Mouse (Mus musculus) kidney, embryonic 14.5 days (tissue): ENCODE data around the gene Dad1. TPM values are rescaled to one million over a fixed set of nuclear protein-coding genes. Genes with fewer than 3 reads are reported as not detected.

ENCODE experiments used
- ATAC-seq: fragments of 200-750 bp; cut with Nextera tagmentation; 2 replicates; pipeline ENCODE4 v1.8.0; 2017; ENCODE audit warnings: moderate number of reproducible peaks, mild to moderate bottlenecking, moderate TSS enrichment, moderate library complexity; ENCODE audit not compliant: low FRiP score, low TSS enrichment
- H3K27ac ChIP-seq: fragments of 300-500 bp; sonication (generic); 2 replicates; pipeline ENCODE4 v1.5.1; 2014; ENCODE audit warnings: low read depth, mild to moderate bottlenecking, low read length, moderate library complexity, mixed read lengths
- H3K27me3 ChIP-seq: fragments of 300-500 bp; sonication (generic); 2 replicates; pipeline ENCODE4 v1.6.1; 2014; ENCODE audit warnings: mild to moderate bottlenecking, low read length; ENCODE audit not compliant: control insufficient read depth, insufficient read depth
- H3K36me3 ChIP-seq: fragments of 300-500 bp; sonication (generic); 2 replicates; pipeline ENCODE4 v1.6.1; 2014; ENCODE audit warnings: low read length, mixed read lengths; ENCODE audit not compliant: control insufficient read depth, insufficient read depth
- H3K4me1 ChIP-seq: fragments of 300-500 bp; sonication (generic); 2 replicates; pipeline ENCODE4 v1.6.1; 2014; ENCODE audit warnings: low read length, mixed read lengths; ENCODE audit not compliant: control insufficient read depth, insufficient read depth
- H3K4me2 ChIP-seq: fragments of 300-500 bp; sonication (generic); replicated peaks from 2 replicates; pipeline ENCODE4 v1.6.1; 2014; ENCODE audit warnings: low read depth, mild to moderate bottlenecking, low read length
- H3K4me3 ChIP-seq: fragments of 300-500 bp; sonication (generic); 2 replicates; pipeline ENCODE4 v1.5.1; 2014; ENCODE audit warnings: mild to moderate bottlenecking, low read length
- H3K9ac ChIP-seq: fragments of 300-500 bp; sonication (generic); 2 replicates; pipeline ENCODE4 v1.6.1; 2014; ENCODE audit warnings: low read depth, mild to moderate bottlenecking, low read length, moderate library complexity
- H3K9me3 ChIP-seq: fragments of 300-500 bp; sonication (generic); 2 replicates; pipeline ENCODE4 v1.6.1; 2016; ENCODE audit warnings: low read length; ENCODE audit not compliant: control insufficient read depth
- WGBS: fragments of 180-500 bp; shearing (Covaris S2); extraction: QIAGEN DNeasy Blood & Tissue Kit; methylation state at CpG from one replicate; pipeline ENCODE4 v1.1.7; 2014; 5-methylcytosine and 5-hydroxymethylcytosine counted together
- polyA plus RNA-seq: library from polyadenylated mRNA; unstranded; fragments of >200 nt; fragmentation: Nextera tagmentation; extraction: Ambion mirVana; gene quantifications from 2 replicates; pipeline ENCODE4 v1.2.1, GENCODE M21; 2014

Dad1 gene
- polyA plus RNA-seq, 1 experiment from 2014 or later = 431 TPM

DNA sequence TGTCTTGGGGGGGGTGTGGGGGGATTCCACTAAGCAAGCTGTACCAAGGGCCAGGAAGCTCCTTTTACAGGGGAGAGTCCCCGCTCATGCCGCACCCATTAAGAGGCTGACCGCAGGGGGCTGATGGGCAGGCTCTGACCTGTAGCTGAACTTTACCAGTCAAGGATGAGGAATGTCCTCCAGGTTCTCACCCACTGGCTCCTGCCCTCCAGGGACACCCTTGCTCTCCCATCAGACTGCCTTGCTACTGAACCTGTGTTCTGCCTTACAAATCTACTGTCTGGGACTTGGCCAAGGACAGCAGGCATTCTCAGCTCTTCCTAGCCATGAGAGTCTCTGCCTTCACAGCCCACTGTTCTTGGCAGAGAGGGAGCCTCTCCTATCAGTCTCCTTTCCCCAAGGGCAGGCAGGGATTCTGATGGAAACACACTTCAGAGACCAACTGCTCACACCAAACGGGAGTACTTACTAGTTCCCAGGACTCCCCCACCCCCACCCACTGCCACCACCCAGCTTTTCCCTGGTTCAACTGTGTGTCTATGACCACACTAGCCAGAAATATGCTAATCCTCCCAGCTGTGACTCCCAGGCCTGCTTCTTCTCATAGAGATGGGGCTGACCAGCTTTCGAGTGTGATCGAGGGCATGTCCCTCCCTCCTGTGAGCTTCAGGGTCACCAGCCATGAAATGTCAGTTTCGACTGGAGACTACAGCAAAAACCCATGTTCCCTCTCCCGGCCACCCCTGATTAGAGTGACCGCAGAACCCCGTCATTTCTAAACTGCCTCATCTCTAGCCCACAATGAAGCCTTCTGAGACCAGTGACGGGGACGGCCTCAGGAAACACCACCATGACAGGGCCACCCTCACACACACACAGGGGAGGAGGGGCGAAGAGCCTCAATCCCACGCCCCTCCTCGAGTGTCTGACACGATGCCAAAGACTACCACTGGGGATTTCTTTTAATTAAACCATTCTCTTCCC, 29.1 kb downstream of the Dad1 start:
- peak; percentile 11; the same call in 1 of the 2 replicates for ATAC-seq
- Histone ChIP-seq H3K27me3 (no peaks in the 10 kb centered on the region), H3K9me3 (no peaks in the 10 kb centered on the region), H3K27ac (peak overlapping the region; percentile 47; the same call in 1 of the 2 replicates), H3K4me1 (peaks cover 35% of the 10 kb centered on the region), H3K36me3 (no peaks in the 10 kb centered on the region), H3K4me3 (no peak overlapping the region), H3K4me2 (no peak overlapping the region), H3K9ac (no peak overlapping the region)
- 41% methylated on average over 16 of the region's 16 CpGs for WGBS

DNA sequence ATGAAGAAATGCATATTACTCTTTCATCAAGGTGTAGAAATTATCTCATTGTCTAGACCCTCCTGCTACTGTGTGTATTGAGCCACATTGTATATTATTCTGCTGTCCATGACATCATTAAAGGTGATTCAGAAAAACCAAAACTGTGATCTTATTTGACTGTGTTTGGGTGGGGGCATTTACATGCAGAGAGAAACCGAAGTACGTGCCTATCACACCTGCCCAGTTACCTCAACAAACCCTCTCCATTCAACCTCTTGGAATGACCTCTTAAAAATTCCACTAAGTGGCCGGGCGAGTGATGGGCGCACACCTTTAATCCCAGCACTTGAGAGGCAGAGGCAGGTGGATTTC, 29.9 kb downstream of the Dad1 start:
- no peaks in the 10 kb centered on the region for H3K9me3 ChIP-seq

DNA sequence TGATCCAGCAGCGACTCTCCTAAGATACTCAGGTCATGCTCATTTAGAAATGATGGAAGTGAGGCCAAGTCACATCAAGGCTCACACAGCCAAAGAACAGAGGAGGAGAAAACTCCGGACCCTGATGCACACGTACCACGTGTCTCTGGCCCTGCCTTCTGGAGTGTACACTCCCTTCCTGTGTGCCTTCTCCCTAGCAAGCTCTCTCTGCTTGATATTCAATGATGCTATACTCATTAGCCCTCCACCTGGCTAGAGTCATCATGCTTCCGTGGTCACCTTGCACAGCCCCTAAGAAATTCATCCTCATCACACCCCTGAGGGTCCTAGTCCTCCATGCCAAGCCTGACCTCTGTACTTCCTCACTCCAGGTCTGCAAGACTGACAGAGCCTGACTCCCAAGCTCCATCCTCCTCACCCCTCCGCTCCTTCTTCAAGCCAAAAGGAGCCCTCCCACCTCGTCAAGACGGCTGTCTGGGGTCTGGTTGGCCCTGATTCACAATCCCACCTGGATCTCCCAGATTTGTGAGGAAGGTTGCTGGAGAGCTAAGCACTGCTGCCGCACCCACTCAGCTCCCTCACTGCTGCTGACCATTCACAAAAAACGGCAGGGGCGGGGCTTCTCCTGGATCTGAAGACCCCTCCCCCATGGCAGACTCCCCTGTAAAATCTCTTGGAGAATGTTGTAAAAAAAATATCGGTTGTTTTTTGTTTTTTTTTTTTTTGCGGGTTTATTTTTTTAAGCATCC, 30.4 kb downstream of the Dad1 start:
- Histone ChIP-seq H3K27me3 (no peaks in the 10 kb centered on the region), H3K4me2 (no peak overlapping the region), H3K4me1 (peaks cover 31% of the 10 kb centered on the region), H3K9ac (no peak overlapping the region), H3K4me3 (no peak overlapping the region), H3K9me3 (no peaks in the 10 kb centered on the region), H3K36me3 (no peaks in the 10 kb centered on the region), H3K27ac (no peak overlapping the region)
- no peak for ATAC-seq
- 44% methylated on average over 13 of the region's 13 CpGs for WGBS

More for the DNA sequence above, 29.9 kb downstream of the Dad1 start:
- peaks cover 31% of the 10 kb centered on the region for H3K4me1 ChIP-seq
- H3K27ac ChIP-seq = no peak overlapping the region
- no peak for ATAC-seq
- WGBS = 82% methylated on average over 5 of the region's 5 CpGs
- H3K4me2 ChIP-seq = no peak overlapping the region
- H3K36me3 ChIP-seq = no peaks in the 10 kb centered on the region
- H3K27me3 ChIP-seq = no peaks in the 10 kb centered on the region
- H3K4me3 ChIP-seq = no peak overlapping the region
- no peak overlapping the region for H3K9ac ChIP-seq

DNA sequence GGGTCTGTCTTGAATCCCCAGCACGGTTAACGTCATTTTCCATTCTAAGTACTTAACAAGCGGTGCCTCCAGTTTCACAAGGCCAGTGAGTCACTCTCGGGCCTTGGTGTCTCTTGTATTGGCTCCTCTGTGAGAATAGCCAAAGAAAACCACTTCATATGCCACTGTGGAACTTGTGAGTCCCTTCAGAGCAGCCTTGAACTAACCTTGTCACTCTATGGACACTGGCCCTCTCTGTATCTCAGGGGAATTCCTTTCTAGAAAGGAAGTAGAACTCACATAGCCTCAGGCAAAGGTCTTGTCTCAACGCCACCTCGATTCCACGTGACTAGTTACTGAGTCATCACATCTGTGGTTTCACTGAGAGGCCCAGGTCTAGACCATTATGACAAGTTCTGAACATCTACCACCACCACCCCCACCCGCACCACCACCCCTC, 31.6 kb downstream of the Dad1 start:
- no peak overlapping the region for H3K27ac ChIP-seq
- H3K4me1 ChIP-seq = peaks cover 33% of the 10 kb centered on the region
- H3K9ac ChIP-seq = no peak overlapping the region
- ATAC-seq = no peak
- 79% methylated on average over 8 of the region's 8 CpGs for WGBS
- H3K4me3 ChIP-seq = no peak overlapping the region
- H3K9me3 ChIP-seq = no peaks in the 10 kb centered on the region
- H3K36me3 ChIP-seq = no peaks in the 10 kb centered on the region
- no peaks in the 10 kb centered on the region for H3K27me3 ChIP-seq
- H3K4me2 ChIP-seq = no peak overlapping the region

DNA sequence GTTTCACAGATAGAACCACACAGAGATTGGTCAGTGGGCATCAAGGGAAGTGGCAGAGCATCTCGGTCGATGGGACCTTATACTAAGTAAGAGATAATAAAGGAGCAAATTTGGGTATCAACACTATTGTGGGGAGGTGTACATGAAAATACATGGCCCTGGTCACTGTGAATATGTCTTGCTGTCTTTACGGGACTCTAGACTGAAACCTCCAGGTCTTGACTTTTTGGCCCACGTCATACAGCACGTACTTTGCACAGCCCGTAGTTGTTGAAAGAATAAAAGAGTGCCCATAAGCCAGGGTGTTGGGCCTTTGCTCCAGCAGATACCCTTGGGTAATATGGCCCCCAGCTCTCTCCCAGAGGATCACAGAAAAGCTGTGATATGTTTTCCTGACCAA, 32.3 kb downstream of the Dad1 start:
- no peak overlapping the region for H3K27ac ChIP-seq
- no peaks in the 10 kb centered on the region for H3K27me3 ChIP-seq
- H3K9ac ChIP-seq = no peak overlapping the region
- no peaks in the 10 kb centered on the region for H3K9me3 ChIP-seq
- no peaks in the 10 kb centered on the region for H3K36me3 ChIP-seq
- ATAC-seq = no peak
- 93% methylated on average over 6 of the region's 6 CpGs for WGBS
- peaks cover 27% of the 10 kb centered on the region for H3K4me1 ChIP-seq
- H3K4me3 ChIP-seq = no peak overlapping the region
- H3K4me2 ChIP-seq = no peak overlapping the region

DNA sequence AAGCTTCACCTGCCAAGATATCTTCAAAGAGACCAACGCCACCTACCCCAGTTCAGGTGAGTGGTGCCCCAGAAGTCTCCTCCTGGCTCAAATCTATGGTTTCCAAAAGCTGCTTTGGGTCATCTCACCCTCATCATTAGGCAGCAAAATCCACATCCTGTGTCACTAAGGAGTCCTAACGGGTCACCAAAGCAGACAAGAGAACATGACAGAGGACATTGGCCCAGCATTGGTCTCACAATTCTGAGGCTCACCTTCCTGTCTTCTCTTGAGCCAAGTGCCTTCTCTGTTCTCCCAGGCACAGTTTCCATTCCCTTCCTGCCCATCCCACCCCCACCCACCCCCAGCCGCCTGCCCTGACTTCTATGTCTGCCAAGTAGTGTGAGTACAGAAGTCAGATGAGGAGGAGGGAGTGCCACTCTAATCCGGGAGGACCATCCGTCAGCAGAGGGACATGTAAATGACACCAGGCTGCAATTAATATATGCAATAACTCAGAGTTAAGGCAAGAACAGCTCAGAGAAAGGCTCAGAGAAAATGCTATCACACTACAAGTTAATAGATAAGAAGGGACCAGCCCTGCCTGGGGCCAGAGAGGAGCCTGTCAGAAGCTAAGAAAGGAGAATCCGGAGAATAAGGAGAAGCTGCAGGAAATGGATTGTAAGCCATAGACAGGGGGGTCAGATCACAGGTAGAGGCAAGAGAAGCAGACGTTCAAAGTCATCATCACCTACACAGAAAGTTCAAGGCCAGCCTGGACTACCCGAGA, 33.0 kb downstream of the Dad1 start:
- 61% methylated on average over 8 of the region's 8 CpGs for WGBS
- Histone ChIP-seq H3K9me3 (no peaks in the 10 kb centered on the region), H3K4me3 (no peak overlapping the region), H3K4me1 (peaks cover 27% of the 10 kb centered on the region), H3K27me3 (no peaks in the 10 kb centered on the region), H3K27ac (no peak overlapping the region), H3K4me2 (no peak overlapping the region), H3K9ac (no peak overlapping the region), H3K36me3 (no peaks in the 10 kb centered on the region)
- ATAC-seq = no peak

DNA sequence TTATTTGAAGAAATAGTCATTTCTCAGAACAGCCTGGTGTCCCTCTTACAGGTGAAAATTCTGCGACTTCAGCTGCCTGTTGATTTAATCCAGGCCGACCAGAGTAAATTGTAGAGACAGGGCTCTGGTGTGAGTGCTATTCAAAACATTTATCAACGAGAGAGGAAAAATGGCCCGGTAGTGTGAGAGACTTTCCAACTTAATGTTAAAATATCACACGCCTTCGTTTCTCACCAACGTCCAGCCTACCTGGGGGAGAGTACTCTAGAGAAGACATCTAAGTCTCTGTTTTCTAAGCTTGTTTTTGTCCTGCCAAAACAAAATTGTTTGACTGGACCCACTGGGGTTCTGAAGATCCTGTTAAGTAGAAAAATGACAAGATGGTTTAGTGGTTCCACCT, 34.1 kb downstream of the Dad1 start:
- Histone ChIP-seq H3K9ac (no peak overlapping the region), H3K4me2 (no peak overlapping the region), H3K36me3 (no peaks in the 10 kb centered on the region), H3K27me3 (no peaks in the 10 kb centered on the region), H3K9me3 (no peaks in the 10 kb centered on the region), H3K4me3 (no peak overlapping the region), H3K4me1 (peaks cover 24% of the 10 kb centered on the region), H3K27ac (no peak overlapping the region)
- ATAC-seq = no peak
- 65% methylated on average over 7 of the region's 7 CpGs for WGBS

DNA sequence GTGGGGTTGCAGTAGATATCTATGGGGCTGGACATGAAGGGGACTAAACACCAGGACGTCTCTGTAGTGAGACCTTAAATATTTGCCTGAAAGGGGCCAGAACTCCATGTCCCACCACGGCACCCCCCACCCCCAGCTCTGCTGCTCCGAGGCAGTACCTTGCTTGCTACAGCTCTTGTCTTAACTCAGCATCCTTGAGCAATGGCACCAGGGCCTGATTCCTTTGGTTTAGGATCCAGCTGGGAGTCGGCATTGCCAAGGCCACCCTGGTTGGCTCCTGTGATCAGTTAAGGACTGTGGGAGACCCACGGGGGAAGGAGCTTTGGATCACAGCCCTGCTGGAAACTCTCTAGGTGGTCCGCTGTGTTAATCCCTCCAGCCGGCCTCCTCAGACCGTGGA, 34.6 kb downstream of the Dad1 start:
- Histone ChIP-seq H3K4me3 (no peak overlapping the region), H3K4me1 (peaks cover 23% of the 10 kb centered on the region), H3K4me2 (no peak overlapping the region), H3K36me3 (no peaks in the 10 kb centered on the region), H3K27ac (no peak overlapping the region), H3K9ac (no peak overlapping the region), H3K27me3 (no peaks in the 10 kb centered on the region), H3K9me3 (no peaks in the 10 kb centered on the region)
- ATAC-seq = no peak
- WGBS = 48% methylated on average over 8 of the region's 8 CpGs
